Mouse (Mus musculus) cerebellum, adult 11-12 months (tissue): ENCODE data around the gene Lama5.

Source experiments
- DNase-seq: peaks from one replicate; pipeline ENCODE4 v3.0.0; 2022

The Lama5 gene

GRCm38 (mm10) chr2:180222250-180222649 lies 3.4 kb downstream of the Lama5 start:
- no peak for DNase-seq

DNA sequence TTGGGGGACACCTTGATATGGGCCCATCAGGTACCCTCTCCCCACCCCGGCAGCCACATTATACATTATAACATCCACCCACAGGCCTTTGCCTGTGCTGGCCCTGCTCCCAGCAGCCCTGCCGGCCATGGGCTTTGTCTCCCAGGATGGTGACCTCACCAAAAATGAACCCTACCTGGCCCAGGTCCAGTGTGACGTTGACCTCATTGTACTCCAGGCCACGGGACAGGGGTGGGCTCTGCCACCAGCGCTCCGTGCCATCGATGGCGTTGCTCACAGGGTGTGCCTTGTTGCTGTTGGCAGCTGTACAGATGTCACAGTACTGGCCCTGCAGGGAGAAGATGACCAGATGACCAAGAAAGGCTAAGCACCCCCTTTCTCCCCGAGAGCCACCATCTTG lies 4.6 kb downstream of the Lama5 start:
- DNase-seq: no peak

- no peak for DNase-seq
These were observed 5.5 kb downstream of the Lama5 start for GRCm38 (mm10) chr2:180220165-180220564.

- DNase-seq: no peak
These were observed 6.3 kb downstream of the Lama5 start for GRCm38 (mm10) chr2:180219145-180219943.

GRCm38 (mm10) chr2:180218677-180219076 lies 7.0 kb downstream of the Lama5 start:
- DNase-seq: no peak

DNA sequence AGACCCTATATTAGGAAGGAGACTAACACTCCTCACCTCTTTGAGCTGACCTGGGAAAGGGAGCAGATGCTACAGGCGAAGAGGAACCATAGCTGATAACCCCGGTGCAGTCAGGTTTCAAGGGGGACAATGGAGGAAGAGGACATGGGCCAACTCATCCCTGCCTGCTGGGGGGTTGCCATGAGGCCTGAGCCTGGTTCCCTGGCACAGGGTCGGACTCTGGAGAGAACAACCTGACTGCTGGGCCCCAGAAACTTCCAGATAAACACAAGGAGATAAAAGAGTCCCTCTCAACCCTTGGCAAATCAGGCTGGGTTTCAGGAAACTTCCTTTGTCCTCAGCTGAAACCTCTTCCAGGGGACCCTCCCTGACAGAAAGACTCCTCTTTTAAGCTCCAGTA lies 7.4 kb downstream of the Lama5 start:
- no peak for DNase-seq

GRCm38 (mm10) chr2:180217587-180217986 lies 8.1 kb downstream of the Lama5 start:
- peak; percentile 40 for DNase-seq

GRCm38 (mm10) chr2:180216921-180217320 lies 8.7 kb downstream of the Lama5 start:
- no peak for DNase-seq

- DNase-seq: no peak
These were observed 9.7 kb downstream of the Lama5 start for GRCm38 (mm10) chr2:180215951-180216350.

- DNase-seq: no peak
These were observed 10.6 kb downstream of the Lama5 start for GRCm38 (mm10) chr2:180215011-180215461.

GRCm38 (mm10) chr2:180214352-180214978 lies 11.2 kb downstream of the Lama5 start:
- no peak for DNase-seq

- no peak for DNase-seq
These were observed 13.4 kb downstream of the Lama5 start for GRCm38 (mm10) chr2:180212255-180212654.

GRCm38 (mm10) chr2:180208976-180209375 lies 16.7 kb downstream of the Lama5 start:
- no peak for DNase-seq

- DNase-seq: no peak
These were observed 17.8 kb downstream of the Lama5 start for GRCm38 (mm10) chr2:180207840-180208239.

GRCm38 (mm10) chr2:180205956-180206280 lies 19.7 kb downstream of the Lama5 start:
- DNase-seq: no peak

DNA sequence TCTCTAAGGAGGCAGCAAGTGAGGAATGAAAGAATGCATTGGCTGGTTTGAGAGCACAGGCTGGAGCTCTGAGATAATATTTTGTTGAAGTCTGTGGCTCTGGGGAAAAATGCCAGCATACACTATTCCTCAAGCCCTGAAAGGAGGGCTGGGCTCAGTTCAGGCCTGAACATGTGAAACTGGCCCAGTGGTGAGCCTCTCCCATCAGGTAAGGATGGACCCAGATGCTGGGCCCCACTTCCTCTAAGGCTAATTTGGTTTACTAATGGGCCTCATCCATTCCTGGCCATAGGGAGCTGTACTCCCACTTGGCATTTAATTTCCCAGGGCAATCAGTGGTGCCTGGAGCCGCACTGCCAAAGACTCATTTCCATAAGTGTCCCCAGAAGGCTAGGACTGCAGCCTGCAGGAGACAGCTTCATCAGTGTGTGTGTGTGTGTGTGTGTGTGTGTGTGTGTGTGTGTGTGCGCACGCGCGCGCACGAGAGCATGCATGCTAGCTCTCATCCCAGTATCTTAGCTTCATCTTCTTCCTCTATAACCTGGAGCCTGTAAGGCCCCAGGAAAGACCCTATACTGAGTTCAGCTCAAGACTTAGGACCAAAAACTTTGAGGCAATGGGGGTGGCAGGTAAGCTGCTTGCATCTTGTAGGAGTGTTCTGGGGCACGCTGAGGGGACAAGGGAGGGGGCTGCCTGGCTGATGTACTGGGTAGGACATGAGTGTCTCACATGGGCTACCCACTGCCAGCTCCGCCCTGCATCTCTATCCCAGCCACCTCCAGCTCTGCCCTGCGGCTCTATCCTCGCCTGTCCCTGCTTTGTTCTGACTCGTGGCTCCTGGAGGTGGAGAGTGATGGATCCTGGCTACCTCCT lies 20.3 kb downstream of the Lama5 start:
- no peak for DNase-seq

DNA sequence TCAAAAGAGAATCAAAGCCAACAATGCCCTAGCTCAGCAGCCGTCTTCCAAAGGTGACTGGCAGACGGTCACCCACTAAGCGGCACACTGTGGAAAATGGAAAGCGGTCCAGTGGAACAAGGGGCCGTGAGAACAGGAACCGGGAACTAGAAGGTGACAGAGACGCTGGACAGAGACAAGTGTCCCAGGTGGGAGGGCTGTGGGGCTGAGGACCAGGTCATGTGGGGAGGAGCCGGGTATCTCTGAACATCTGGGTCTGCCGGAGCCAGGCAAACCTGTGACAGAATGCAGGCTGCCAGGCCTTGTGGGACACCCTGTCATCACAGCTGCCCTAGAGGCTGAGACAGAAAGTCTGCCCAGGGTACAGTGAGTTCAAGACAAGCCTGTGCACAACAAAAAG lies 21.2 kb downstream of the Lama5 start:
- DNase-seq: no peak

- DNase-seq: no peak
These were observed 22.9 kb downstream of the Lama5 start for GRCm38 (mm10) chr2:180202805-180203204.

- DNase-seq: no peak
These were observed 23.4 kb downstream of the Lama5 start for GRCm38 (mm10) chr2:180202263-180202662.

DNA sequence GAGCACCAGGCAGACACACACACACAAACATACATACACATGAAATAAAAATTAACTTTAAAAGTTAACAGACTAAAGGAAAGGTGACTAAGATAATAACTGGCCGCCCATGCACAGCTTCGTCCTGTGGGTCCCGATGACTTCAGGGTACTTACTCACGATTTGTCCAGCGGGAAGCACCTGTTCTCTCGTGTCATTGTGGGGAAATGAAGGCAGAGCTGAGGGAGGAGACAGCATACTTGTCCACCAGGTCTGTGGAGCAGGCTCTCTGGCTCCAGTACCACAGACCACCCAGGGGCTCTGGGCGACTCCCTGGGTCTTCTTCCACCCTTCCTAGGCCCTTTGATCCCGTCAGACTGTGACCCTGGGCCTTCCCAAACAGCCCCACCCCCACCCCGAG lies 24.4 kb downstream of the Lama5 start:
- no peak for DNase-seq

DNA sequence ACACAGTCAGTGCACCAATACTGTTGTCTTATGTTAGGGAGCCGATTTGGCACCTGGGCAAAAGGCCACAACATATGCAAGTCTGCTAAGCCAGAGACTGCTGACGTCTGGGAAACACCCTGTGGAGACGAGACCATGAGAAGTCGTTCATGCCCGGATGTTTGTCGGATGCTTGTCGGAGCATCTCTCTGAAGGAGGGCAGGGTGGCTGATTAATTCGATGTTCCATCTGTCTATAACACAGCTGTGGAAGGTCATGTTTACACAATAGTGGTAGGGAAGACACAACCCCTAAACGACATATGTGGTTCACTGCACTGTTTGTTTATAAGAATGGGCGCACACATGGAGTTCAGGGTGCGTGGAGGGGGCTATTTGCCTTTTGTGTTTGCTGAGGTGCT lies 25.0 kb downstream of the Lama5 start:
- no peak for DNase-seq

- DNase-seq: no peak
These were observed 26.9 kb downstream of the Lama5 start for GRCm38 (mm10) chr2:180198782-180199181.

DNA sequence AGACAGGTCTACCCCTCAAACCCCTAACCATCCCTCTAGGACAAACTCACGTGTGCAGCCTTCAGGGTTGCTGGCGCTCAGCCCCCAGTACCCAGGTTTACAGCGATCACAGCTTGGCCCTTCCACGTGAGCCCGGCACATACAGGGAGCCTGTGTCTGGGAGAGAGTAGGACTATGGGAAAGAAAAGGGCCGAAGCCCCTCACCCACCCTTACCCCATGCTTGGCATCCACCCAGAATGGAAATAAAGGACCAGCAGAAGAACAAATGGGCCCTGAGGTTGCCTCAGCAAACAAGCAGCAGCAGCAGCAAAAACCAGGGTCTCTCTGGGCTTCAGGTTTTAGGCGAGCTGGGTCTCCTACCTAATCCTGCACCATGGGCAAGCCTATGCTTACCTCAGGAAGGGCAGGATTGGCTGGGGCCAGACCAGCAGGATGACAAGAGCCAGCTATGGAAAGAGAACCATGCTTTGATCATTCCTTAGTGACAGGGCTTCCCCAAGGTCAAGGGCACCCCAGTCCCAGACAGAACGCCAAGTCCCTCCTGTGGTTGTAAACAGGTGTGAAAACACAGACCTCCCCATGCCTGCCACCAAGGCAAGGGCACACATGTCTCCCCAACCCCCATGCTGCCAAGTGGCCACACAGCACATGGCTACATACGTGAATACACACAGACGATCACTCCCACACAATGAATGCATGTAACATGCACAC lies 28.2 kb downstream of the Lama5 start:
- DNase-seq: no peak
